Mouse (Mus musculus) lung, adult 2 months (tissue): ENCODE data around the gene Gm17402.

Source experiments
- CTCF ChIP-seq: fragments of 200-500 bp; IDR thresholded peaks from 2 replicates; pipeline ENCODE4 v1.5.1; 2011; ENCODE audit warnings: mild to moderate bottlenecking, low read length, control low read depth; ENCODE audit not compliant: insufficient read depth
- POLR2A ChIP-seq: fragments of 200-500 bp; IDR thresholded peaks from 2 replicates; pipeline ENCODE4 v1.6.1; 2011; ENCODE audit warnings: low read depth, mild to moderate bottlenecking, control low read depth, low read length, borderline replicate concordance; ENCODE audit errors: extremely low read depth

DNA sequence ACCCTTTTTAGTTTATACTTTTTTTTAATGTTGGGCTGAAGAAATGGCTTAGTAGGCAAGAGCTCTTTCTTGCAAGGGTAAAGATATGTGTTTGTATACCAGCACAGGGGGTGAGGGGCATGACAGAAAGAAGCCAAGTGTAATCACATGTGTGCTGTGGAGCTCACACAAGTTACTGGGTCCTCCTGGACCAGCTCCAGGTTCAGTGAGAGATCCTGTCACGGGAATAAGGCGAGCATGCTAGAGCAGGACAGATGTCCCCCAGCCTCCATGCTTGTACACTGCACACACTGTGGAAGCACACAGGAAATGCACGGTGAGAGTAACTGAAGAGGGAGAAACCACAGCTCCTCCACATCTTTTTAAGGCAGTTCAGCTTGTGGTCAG lies 22.2 kb downstream of the Gm17402 start:
- no peak for TF ChIP-seq POLR2A
- no peak for TF ChIP-seq CTCF
